Mouse (Mus musculus) MEL (cell line): ENCODE data around the gene Ism1. TPM values are rescaled to one million over a fixed set of nuclear protein-coding genes. Genes with fewer than 3 reads are reported as not detected.
A peak's percentile ranks its signal among the peaks of the same experiment; 100 is the strongest.

ENCODE experiments used
- DNase-seq: peaks from one replicate; pipeline ENCODE4 v3.0.0; 2011; ENCODE audit warnings: low read depth, low spot score
- H3K27ac ChIP-seq: 2 replicates; pipeline ENCODE4 v1.5.1; 2012; ENCODE audit warnings: low read depth, mild to moderate bottlenecking, control low read depth, low read length, moderate library complexity; ENCODE audit not compliant: control insufficient read depth
- H3K27me3 ChIP-seq, 2 experiments: fragments of 150-350 bp in 1 of 2; sonication (generic) in 1 of 2; 2 replicates each; pipeline ENCODE4 v1.6.1; 2012; ENCODE audit warnings: low read length in 2 of 2, mild to moderate bottlenecking in 2 of 2, improper control_type of control experiment in 1 of 2, moderate library complexity in 1 of 2; ENCODE audit not compliant: insufficient read depth in 2 of 2, control insufficient read depth in 1 of 2
- H3K36me3 ChIP-seq, 2 experiments: 2 replicates each; pipeline ENCODE4 v1.6.1; 2012 to 2014; ENCODE audit warnings: low read length in 2 of 2, improper control_type of control experiment in 1 of 2, inconsistent platforms in 1 of 2, mild to moderate bottlenecking in 1 of 2; ENCODE audit not compliant: insufficient read depth in 2 of 2, control insufficient read depth in 1 of 2
- H3K4me1 ChIP-seq, 2 experiments: fragments of 150-350 bp in 1 of 2; sonication (generic) in 1 of 2; 2 replicates each; pipeline ENCODE4 v1.6.1; 2012; ENCODE audit warnings: low read length in 2 of 2, improper control_type of control experiment in 1 of 2, mild to moderate bottlenecking in 1 of 2; ENCODE audit not compliant: insufficient read depth in 2 of 2, control insufficient read depth in 1 of 2
- H3K4me3 ChIP-seq, 2 experiments: fragments of 150-350 bp in 1 of 2; sonication (generic) in 1 of 2; 2 replicates each; pipeline ENCODE4 v1.5.1; 2012; ENCODE audit warnings: low read depth in 2 of 2, low read length in 2 of 2, mild to moderate bottlenecking in 2 of 2, moderate library complexity in 2 of 2, control low read depth in 1 of 2, improper control_type of control experiment in 1 of 2; ENCODE audit not compliant: control insufficient read depth in 1 of 2, insufficient read depth in 1 of 2
- H3K79me2 ChIP-seq: 2 replicates; pipeline ENCODE4 v1.6.1; 2012; ENCODE audit warnings: mild to moderate bottlenecking, low read length, moderate library complexity; ENCODE audit not compliant: control insufficient read depth, poor library complexity, insufficient read depth
- H3K9ac ChIP-seq: 2 replicates; pipeline ENCODE4 v1.6.1; 2012; ENCODE audit warnings: low read depth, mild to moderate bottlenecking, control low read depth, low read length, moderate library complexity; ENCODE audit not compliant: control insufficient read depth, poor library complexity, severe bottlenecking
- H3K9me3 ChIP-seq: fragments of 150-350 bp; sonication (generic); replicated peaks from 2 replicates; pipeline ENCODE4 v1.6.1; 2012; ENCODE audit warnings: mild to moderate bottlenecking, low read length, improper control_type of control experiment, moderate library complexity; ENCODE audit not compliant: insufficient read depth
- CHD1 ChIP-seq: IDR thresholded peaks from 2 replicates; pipeline ENCODE4 v1.6.1; 2012; ENCODE audit warnings: low read depth, mild to moderate bottlenecking, inconsistent platforms, low read length, improper control_type of control experiment
- CTCF ChIP-seq, 3 experiments: IDR thresholded peaks in 2 of 3; conservative IDR thresholded peaks in 1 of 3; 2 replicates each; pipeline ENCODE4 v1.5.1; 2011 to 2012; ENCODE audit warnings: low read length in 3 of 3, low read depth in 2 of 3, mild to moderate bottlenecking in 2 of 3, improper control_type of control experiment in 1 of 3, inconsistent platforms in 1 of 3, mixed read lengths in 1 of 3, moderate library complexity in 1 of 3; ENCODE audit not compliant: control insufficient read depth in 1 of 3, insufficient read depth in 1 of 3, poor library complexity in 1 of 3, severe bottlenecking in 1 of 3
- E2F4 ChIP-seq: IDR thresholded peaks from 2 replicates; pipeline ENCODE4 v1.6.1; 2011; ENCODE audit warnings: low read depth, low read length, improper control_type of control experiment, borderline replicate concordance
- GABPA ChIP-seq: IDR thresholded peaks from 2 replicates; pipeline ENCODE4 v1.6.1; 2012; ENCODE audit warnings: low read depth, mild to moderate bottlenecking, inconsistent platforms, low read length, improper control_type of control experiment, moderate library complexity
- JUND ChIP-seq: IDR thresholded peaks from 2 replicates; pipeline ENCODE4 v1.6.1; 2011; ENCODE audit warnings: low read depth, mild to moderate bottlenecking, improper control_type of control experiment, low read length
- MAFK ChIP-seq: IDR thresholded peaks from 2 replicates; pipeline ENCODE4 v1.6.1; 2011; ENCODE audit warnings: low read depth, mild to moderate bottlenecking, low read length, improper control_type of control experiment, borderline replicate concordance
- MEF2A ChIP-seq: IDR thresholded peaks from 2 replicates; pipeline ENCODE4 v1.6.1; 2014; ENCODE audit warnings: low read depth, mild to moderate bottlenecking, inconsistent platforms, low read length, improper control_type of control experiment; ENCODE audit not compliant: poor library complexity, insufficient replicate concordance, severe bottlenecking; ENCODE audit errors: extremely low read depth
- MXI1 ChIP-seq: IDR thresholded peaks from 2 replicates; pipeline ENCODE4 v1.6.1; 2011; ENCODE audit warnings: mild to moderate bottlenecking, low read depth, low read length, improper control_type of control experiment
- MYB ChIP-seq: IDR thresholded peaks from 2 replicates; pipeline ENCODE4 v1.6.1; 2011; ENCODE audit warnings: mild to moderate bottlenecking, low read depth, low read length, improper control_type of control experiment
- POLR2A ChIP-seq, 2 experiments: IDR thresholded peaks; 2 replicates each; pipeline ENCODE4 v1.6.1; 2011 to 2012; ENCODE audit warnings: low read length in 2 of 2, mild to moderate bottlenecking in 2 of 2, control low read depth in 1 of 2, improper control_type of control experiment in 1 of 2, low read depth in 1 of 2, moderate library complexity in 1 of 2; ENCODE audit not compliant: control insufficient read depth in 1 of 2, insufficient read depth in 1 of 2, poor library complexity in 1 of 2
- SIN3A ChIP-seq: IDR thresholded peaks from 2 replicates; pipeline ENCODE4 v1.6.1; 2012; ENCODE audit warnings: low read length, improper control_type of control experiment, inconsistent platforms
- SMC3 ChIP-seq: IDR thresholded peaks from 2 replicates; pipeline ENCODE4 v1.6.1; 2011; ENCODE audit warnings: low read depth, low read length, improper control_type of control experiment
- USF1 ChIP-seq: IDR thresholded peaks from 2 replicates; pipeline ENCODE4 v1.6.1; 2014; ENCODE audit warnings: low read depth, mild to moderate bottlenecking, inconsistent platforms, low read length, improper control_type of control experiment, moderate library complexity
- ZKSCAN1 ChIP-seq: IDR thresholded peaks from 2 replicates; pipeline ENCODE4 v1.6.1; 2012; ENCODE audit warnings: low read depth, mild to moderate bottlenecking, inconsistent platforms, low read length, improper control_type of control experiment, moderate library complexity
- ZNF384 ChIP-seq: IDR thresholded peaks from 2 replicates; pipeline ENCODE4 v1.6.1; 2012; ENCODE audit warnings: low read depth, mild to moderate bottlenecking, inconsistent platforms, low read length, improper control_type of control experiment
- polyA plus RNA-seq, 2 experiments: library from polyadenylated mRNA; stranded (reverse) in 1 of 2; unstranded in 1 of 2; fragments of >175 nt in 1 of 2; fragments of >200 nt in 1 of 2; gene quantifications; 2 replicates each; pipeline versions ENCODE4 v1.2.1 to v1.2.4; 2012; ENCODE audit warnings: low replicate concordance in 2 of 2, low read depth in 1 of 2; ENCODE audit not compliant: insufficient read length in 2 of 2, insufficient read depth in 1 of 2, missing spikeins in 1 of 2
- total RNA-seq: library from RNA; depleted of rRNA; stranded (reverse); fragments of 300-350 nt; gene quantifications from 2 replicates; pipeline ENCODE4 v1.2.3, GENCODE M21; 2012

Ism1 gene
- total and polyA plus RNA-seq, 3 experiments: not detected

GRCm38 (mm10) chr2:139677065-139677762 is 764 bp upstream of the Ism1 start:
- H3K4me3 ChIP-seq: no peak overlapping the region
- no peaks in the 10 kb centered on the region for H3K4me1 ChIP-seq
- H3K9me3 ChIP-seq: no peaks in the 10 kb centered on the region
- H3K27me3 ChIP-seq: no peaks in the 10 kb centered on the region
- no peak overlapping the region for H3K27ac ChIP-seq
- no peaks in the 10 kb centered on the region for H3K79me2 ChIP-seq
- DNase-seq: no peak
- H3K9ac ChIP-seq: no peak overlapping the region
- no peaks in the 10 kb centered on the region for H3K36me3 ChIP-seq
- TF ChIP-seq SIN3A (no peak), MEF2A (no peak), CHD1 (no peak), ZNF384 (no peak), USF1 (no peak), CTCF (IDR thresholded peaks at IDR 0.05 in 2 of 3, conservative IDR thresholded peaks at IDR 0.05 in 1 of 3; ENCODE audit: control insufficient read depth in 1 of 3, insufficient read depth in 1 of 3, low read depth in 2 of 3, low read length in 3 of 3, poor library complexity in 1 of 3, severe bottlenecking in 1 of 3) (no peak), MAFK (no peak), GABPA (no peak), MYB (no peak), SMC3 (no peak), E2F4 (no peak), ZKSCAN1 (no peak), MXI1 (no peak)

DNA sequence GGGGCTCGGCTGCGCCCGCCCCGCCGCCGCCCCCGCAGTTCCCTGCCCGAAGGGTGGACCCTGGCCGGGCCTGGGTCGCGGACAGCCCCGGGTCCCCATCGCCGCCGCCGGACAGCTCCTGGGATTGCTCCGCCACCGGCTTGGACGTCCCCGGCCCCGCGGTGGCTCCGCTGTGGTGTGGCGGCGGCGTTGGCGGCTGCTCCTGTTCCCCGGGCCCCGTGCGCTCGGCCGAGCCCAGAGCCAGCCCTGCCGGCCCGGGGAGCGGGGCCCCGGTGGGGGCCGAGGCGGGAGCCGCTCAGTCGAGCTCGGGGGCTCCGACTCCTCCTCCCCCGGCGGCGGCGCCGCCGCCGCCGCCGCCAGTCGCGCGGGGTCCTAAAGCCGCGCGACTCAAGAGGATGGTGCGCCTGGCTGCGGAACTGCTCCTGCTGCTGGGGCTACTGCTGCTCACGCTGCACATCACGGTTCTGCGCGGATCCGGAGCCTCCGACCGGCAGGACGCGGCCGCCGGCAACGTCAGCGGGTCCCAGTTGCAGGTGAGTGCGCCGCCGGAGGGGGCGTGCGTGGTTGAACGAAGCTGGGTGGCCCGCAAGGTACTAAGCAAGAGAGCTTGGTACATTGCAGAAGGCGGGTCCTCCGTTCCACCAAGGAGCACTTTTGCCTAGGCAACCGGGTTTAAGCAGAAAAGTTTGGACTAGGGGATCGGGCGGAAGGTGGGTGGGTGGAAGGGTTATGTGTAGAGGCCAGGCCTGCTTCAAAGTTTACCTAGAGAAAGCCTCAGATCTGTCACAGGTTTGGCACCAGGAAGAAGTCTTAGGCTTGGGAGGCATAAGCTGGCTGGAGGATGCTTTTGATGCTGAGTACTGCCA is 530 bp downstream of the Ism1 start:
- no peak overlapping the region for H3K4me3 ChIP-seq
- H3K36me3 ChIP-seq: no peaks in the 10 kb centered on the region
- no peaks in the 10 kb centered on the region for H3K9me3 ChIP-seq
- no peaks in the 10 kb centered on the region for H3K4me1 ChIP-seq
- no peaks in the 10 kb centered on the region for H3K79me2 ChIP-seq
- no peak for DNase-seq
- H3K27ac ChIP-seq: no peak overlapping the region
- H3K27me3 ChIP-seq: no peaks in the 10 kb centered on the region
- H3K9ac ChIP-seq: no peak overlapping the region
- 0 out of 4 replicates have a peak, but pooled peaks of 1 of the 2 experiments have one; percentile 16 for TF ChIP-seq POLR2A (IDR thresholded peaks at IDR 0.05; ENCODE audit: control insufficient read depth in 1 of 2, insufficient read depth in 1 of 2, low read depth in 1 of 2, low read length in 2 of 2, poor library complexity in 1 of 2)
- no peak for TF ChIP-seq JUND
- TF ChIP-seq, all 39 proteins: peak for 1
